Mouse (Mus musculus): Measurements from ENCODE around the gene Hoxc10.

- TF ChIP-seq CTCF (conservative IDR thresholded peaks at IDR 0.05; ENCODE audit: low read length) (no peak), POU5F1 (IDR thresholded peaks at IDR 0.05; ENCODE audit: borderline replicate concordance, low read length) (no peak)
These were observed 45.3 kb upstream of the Hoxc10 start, which contains the start of gene Hoxc13 for GRCm38 (mm10) chr15:102921053-102922011.
